Mouse (Mus musculus): ENCODE measurements around the gene Figla.

DNA sequence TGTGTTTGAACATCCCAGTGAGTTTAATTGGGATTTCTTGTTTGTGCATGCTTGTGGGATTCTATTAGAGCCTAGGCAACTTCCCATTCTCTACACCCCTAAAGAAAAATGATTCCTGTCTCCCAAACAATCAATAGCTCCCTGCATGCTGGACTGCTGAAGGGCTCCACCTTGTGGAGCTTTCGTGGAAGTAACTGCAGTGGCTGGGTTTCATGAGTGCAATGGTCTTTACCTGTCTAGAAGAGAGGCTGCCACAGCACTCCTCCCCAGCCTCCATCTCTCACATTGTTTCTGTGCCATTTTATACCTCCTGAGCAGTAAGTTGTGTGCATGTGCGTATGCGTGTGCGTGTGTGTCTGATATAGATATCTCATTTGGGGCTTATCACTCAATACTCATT, 6.0 kb upstream of the Figla start:
- TF ChIP-seq TAL1 (IDR thresholded peaks at IDR 0.05; ENCODE audit: low read length) (no peak), GATA1 (IDR thresholded peaks at IDR 0.05; ENCODE audit: low read length) (no peak)

Data from erythroblast, embryonic 14.5 days (primary cell).